Mouse (Mus musculus) embryonic facial prominence, embryonic 11.5 days (tissue): ENCODE measurements at regions not wholly inside any gene's neighbourhood (a gene's known extent, or its start where the extent isn't known, plus 50 kb on each side); places are given as distances from the start of the nearest gene placed in this dataset.

Experiments used
- ATAC-seq: fragments of 200-750 bp; cut with Nextera tagmentation; replicated peaks from 2 replicates; pipeline ENCODE4 v1.8.0; 2017; ENCODE audit warnings: low read depth; ENCODE audit not compliant: insufficient number of reproducible peaks, low FRiP score, low TSS enrichment
- DNase-seq: peaks from one replicate; pipeline ENCODE4 v3.0.0-alpha.2; 2015; ENCODE audit warnings: low spot score
- H3K27ac ChIP-seq: fragments of 300-500 bp; sonication (generic); replicated peaks from 2 replicates; pipeline ENCODE4 v1.5.1; 2014; ENCODE audit warnings: mild to moderate bottlenecking, low read depth, low read length, control low read depth
- H3K27me3 ChIP-seq: fragments of 300-500 bp; sonication (generic); 2 replicates; pipeline ENCODE4 v1.6.1; 2014; ENCODE audit warnings: mild to moderate bottlenecking, low read length, moderate library complexity, mixed read lengths; ENCODE audit not compliant: control insufficient read depth, insufficient read depth
- H3K36me3 ChIP-seq: fragments of 300-500 bp; sonication (generic); replicated peaks from 2 replicates; pipeline ENCODE4 v1.6.1; 2014; ENCODE audit warnings: low read depth, mild to moderate bottlenecking, low read length, moderate library complexity, mixed read lengths; ENCODE audit not compliant: control insufficient read depth, insufficient read depth
- H3K4me1 ChIP-seq: fragments of 300-500 bp; sonication (generic); 2 replicates; pipeline ENCODE4 v1.6.1; 2014; ENCODE audit warnings: low read length, mixed read lengths; ENCODE audit not compliant: control insufficient read depth, insufficient read depth
- H3K4me2 ChIP-seq: fragments of 300-500 bp; sonication (generic); 2 replicates; pipeline ENCODE4 v1.6.1; 2014; ENCODE audit warnings: low read depth, mild to moderate bottlenecking, control low read depth, low read length, moderate library complexity
- H3K4me3 ChIP-seq: fragments of 300-500 bp; sonication (generic); 2 replicates; pipeline ENCODE4 v1.5.1; 2014; ENCODE audit warnings: low read depth, low read length, control low read depth
- H3K9ac ChIP-seq: fragments of 300-500 bp; sonication (generic); replicated peaks from 2 replicates; pipeline ENCODE4 v1.6.1; 2014; ENCODE audit warnings: mild to moderate bottlenecking, control low read depth, low read length
- H3K9me3 ChIP-seq: fragments of 300-500 bp; sonication (generic); replicated peaks from 2 replicates; pipeline ENCODE4 v1.6.1; 2016; ENCODE audit warnings: mild to moderate bottlenecking, low read length, inconsistent platforms, mixed read lengths; ENCODE audit not compliant: control insufficient read depth
- WGBS: fragments of 180-500 bp; shearing (Covaris S2); extraction: QIAGEN DNeasy Blood & Tissue Kit; methylation state at CpG from one replicate; pipeline ENCODE4 v1.1.7; 2014; 5-methylcytosine and 5-hydroxymethylcytosine counted together

- 90% methylated on average over 9 of the region's 9 CpGs for WGBS
- H3K36me3 ChIP-seq: no peaks in the 10 kb centered on the region
- H3K4me2 ChIP-seq: no peak overlapping the region
- H3K4me1 ChIP-seq: no peaks in the 10 kb centered on the region
- H3K4me3 ChIP-seq: no peak overlapping the region
- H3K9me3 ChIP-seq: no peaks in the 10 kb centered on the region
- H3K27me3 ChIP-seq: no peaks in the 10 kb centered on the region
- no peak for DNase-seq
- no peak for ATAC-seq
- H3K27ac ChIP-seq: no peak overlapping the region
- H3K9ac ChIP-seq: no peak overlapping the region
Observed at GRCm38 (mm10) chr1:177592337-177592736, 137.3 kb upstream of the 1700016C15Rik start.

DNA sequence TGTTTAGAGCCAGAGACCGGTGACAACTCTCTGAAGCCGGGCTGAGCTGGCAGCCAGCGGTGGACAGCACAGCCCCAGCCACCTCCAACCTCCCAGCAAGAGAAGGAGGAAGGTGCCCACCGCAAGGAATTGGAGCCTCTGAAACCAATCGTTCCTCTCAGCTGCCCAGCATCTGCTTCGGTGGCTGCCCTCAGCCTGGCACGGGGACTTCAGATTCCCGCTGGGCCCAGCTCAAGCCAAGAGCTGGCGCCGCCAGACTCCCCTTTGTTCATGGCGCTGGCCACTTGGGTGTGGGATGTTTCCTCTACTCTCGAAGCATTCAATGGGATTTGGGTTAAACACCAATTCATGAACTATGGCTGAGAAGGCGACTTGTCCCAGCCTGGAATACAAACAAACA, 135.3 kb upstream of the 1700016C15Rik start:
- Histone ChIP-seq H3K4me3 (no peak overlapping the region), H3K4me1 (no peaks in the 10 kb centered on the region), H3K4me2 (no peak overlapping the region), H3K27ac (no peak overlapping the region), H3K36me3 (no peaks in the 10 kb centered on the region), H3K27me3 (no peaks in the 10 kb centered on the region), H3K9me3 (no peaks in the 10 kb centered on the region), H3K9ac (no peak overlapping the region)
- ATAC-seq (no peak), DNase-seq (no peak)
- WGBS: 87% methylated on average over 13 of the region's 13 CpGs

GRCm38 (mm10) chr1:177595326-177595914, 134.2 kb upstream of the 1700016C15Rik start:
- H3K4me3 ChIP-seq: no peak overlapping the region
- no peak for DNase-seq
- no peaks in the 10 kb centered on the region for H3K4me1 ChIP-seq
- H3K4me2 ChIP-seq: no peak overlapping the region
- H3K36me3 ChIP-seq: no peaks in the 10 kb centered on the region
- H3K9me3 ChIP-seq: no peaks in the 10 kb centered on the region
- H3K9ac ChIP-seq: no peak overlapping the region
- WGBS: 76% methylated on average over 7 of the region's 7 CpGs
- ATAC-seq: no peak
- no peaks in the 10 kb centered on the region for H3K27me3 ChIP-seq
- H3K27ac ChIP-seq: no peak overlapping the region

DNA sequence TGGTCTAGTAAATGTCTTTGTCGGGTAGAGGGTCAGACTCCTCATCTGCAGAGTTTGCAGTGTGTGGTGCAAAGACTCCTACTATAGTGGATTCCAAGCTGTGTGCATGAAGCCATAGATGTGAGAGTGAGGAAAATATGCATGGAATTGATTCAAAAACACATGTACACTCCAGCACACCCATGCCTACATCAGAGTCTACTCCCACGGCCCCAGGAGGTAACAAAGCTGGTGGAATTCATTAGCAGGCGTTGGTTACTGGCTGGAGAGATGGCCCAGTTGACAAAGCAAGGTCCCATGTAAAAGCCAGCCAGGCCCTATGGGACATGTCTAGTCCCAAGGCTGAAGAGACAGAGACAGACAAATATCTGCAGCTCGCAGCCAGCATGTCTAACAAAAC, 132.6 kb upstream of the 1700016C15Rik start:
- WGBS: 86% methylated on average over 4 of the region's 4 CpGs
- Histone ChIP-seq H3K9ac (no peak overlapping the region), H3K4me1 (no peaks in the 10 kb centered on the region), H3K36me3 (no peaks in the 10 kb centered on the region), H3K27ac (no peak overlapping the region), H3K4me2 (no peak overlapping the region), H3K9me3 (no peaks in the 10 kb centered on the region), H3K4me3 (no peak overlapping the region), H3K27me3 (no peaks in the 10 kb centered on the region)
- ATAC-seq (no peak), DNase-seq (no peak)

DNA sequence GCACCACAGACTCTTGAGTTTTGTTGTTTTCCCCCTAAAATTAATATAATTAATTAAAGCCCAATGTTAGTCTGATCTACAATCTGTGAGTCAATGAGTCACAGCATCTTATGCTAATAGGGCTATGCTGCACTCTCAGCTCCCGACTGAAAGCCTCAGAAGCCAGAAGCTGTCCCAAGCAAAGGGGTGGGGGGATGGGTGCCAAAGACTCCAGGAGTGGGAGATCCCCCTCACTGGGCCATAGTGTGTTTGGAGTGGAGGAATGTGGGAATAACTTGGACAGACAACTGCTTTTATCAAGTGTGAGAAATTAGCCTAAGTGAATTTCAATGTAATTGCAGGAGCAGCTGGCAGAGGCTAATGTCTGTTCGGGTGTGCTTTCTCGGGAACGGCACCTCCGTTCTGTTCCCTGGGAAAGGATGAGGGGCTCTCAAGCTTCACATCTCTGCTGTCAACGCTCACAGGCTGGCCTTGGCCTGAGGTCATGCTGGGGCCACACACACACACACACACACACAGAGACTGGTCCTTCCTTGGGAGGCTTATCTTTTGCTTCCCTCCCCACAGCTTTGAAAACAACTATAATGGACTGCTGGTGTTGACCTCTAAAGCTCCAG, 124.2 kb upstream of the 1700016C15Rik start:
- Histone ChIP-seq H3K9me3 (no peaks in the 10 kb centered on the region), H3K4me1 (no peaks in the 10 kb centered on the region), H3K27me3 (no peaks in the 10 kb centered on the region), H3K27ac (no peak overlapping the region), H3K4me3 (no peak overlapping the region), H3K9ac (no peak overlapping the region), H3K4me2 (no peak overlapping the region), H3K36me3 (no peaks in the 10 kb centered on the region)
- no peak for ATAC-seq
- 29% methylated on average over 6 of the region's 6 CpGs for WGBS
- no peak for DNase-seq

DNA sequence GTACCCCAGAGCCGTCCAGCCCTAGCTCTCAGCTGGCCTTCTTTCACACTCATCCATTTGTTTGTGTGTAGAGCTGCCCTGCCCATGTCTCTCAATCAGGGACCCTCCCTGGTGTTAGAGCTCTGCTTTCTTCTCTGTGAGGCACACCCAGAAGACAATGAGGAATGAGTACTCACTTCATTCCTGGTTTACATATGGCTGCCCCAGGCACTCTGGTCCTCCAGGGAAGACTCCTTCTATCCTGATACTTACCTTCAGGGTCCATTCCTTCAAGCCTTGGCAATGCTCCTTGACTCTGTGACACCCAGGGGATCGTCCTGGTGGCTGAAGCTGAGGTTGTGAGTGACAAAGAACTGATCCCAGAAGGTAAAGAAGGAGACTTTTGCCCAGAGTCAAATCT, 122.0 kb upstream of the 1700016C15Rik start:
- DNase-seq (no peak), ATAC-seq (no peak)
- H3K27me3 ChIP-seq: no peaks in the 10 kb centered on the region
- H3K4me1 ChIP-seq: no peaks in the 10 kb centered on the region
- no peaks in the 10 kb centered on the region for H3K36me3 ChIP-seq
- no peak overlapping the region for H3K4me2 ChIP-seq
- H3K4me3 ChIP-seq: no peak overlapping the region
- WGBS: 82% methylated on average over 2 of the region's 2 CpGs
- no peaks in the 10 kb centered on the region for H3K9me3 ChIP-seq
- no peak overlapping the region for H3K27ac ChIP-seq
- no peak overlapping the region for H3K9ac ChIP-seq

DNA sequence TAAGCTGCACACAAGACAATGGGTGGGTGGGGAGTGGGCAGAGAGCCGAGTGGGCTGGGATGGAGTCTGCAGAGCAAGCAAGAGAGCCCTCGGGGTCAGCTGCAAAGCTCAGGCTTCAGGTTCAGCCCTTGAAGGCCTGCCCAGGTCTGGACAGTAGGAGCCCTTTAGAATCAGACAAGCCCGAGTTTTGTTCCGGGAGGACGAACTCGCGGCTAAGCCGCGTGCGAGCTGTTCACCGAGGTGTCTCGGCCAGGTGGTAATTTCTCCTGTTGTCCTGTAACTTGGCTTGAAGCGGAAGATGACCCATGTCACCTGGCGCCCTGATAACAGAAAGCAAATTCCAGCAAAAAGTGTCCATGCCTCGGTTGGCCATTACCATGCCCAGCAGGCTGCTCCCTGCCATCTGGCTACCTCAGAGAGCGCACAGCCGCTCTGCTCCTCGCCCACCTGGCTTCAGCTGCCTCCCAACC, 121.0 kb upstream of the 1700016C15Rik start:
- Histone ChIP-seq H3K4me3 (no peak overlapping the region), H3K27me3 (no peaks in the 10 kb centered on the region), H3K4me1 (no peaks in the 10 kb centered on the region), H3K36me3 (no peaks in the 10 kb centered on the region), H3K27ac (no peak overlapping the region), H3K9ac (no peak overlapping the region), H3K4me2 (no peak overlapping the region), H3K9me3 (no peaks in the 10 kb centered on the region)
- DNase-seq: no peak
- no peak for ATAC-seq
- 87% methylated on average over 18 of the region's 18 CpGs for WGBS

GRCm38 (mm10) chr1:177609226-177609625, 120.4 kb upstream of the 1700016C15Rik start:
- no peak overlapping the region for H3K27ac ChIP-seq
- no peak overlapping the region for H3K4me3 ChIP-seq
- no peak for ATAC-seq
- no peaks in the 10 kb centered on the region for H3K9me3 ChIP-seq
- DNase-seq: no peak
- no peak overlapping the region for H3K9ac ChIP-seq
- WGBS: 88% methylated on average over 2 of the region's 2 CpGs
- no peak overlapping the region for H3K4me2 ChIP-seq
- no peaks in the 10 kb centered on the region for H3K27me3 ChIP-seq
- H3K36me3 ChIP-seq: no peaks in the 10 kb centered on the region
- no peaks in the 10 kb centered on the region for H3K4me1 ChIP-seq
